Mouse (Mus musculus): ENCODE data around the gene Marf1. TPM values are rescaled to one million over a fixed set of nuclear protein-coding genes. Genes with fewer than 3 reads are reported as not detected.

Gene Marf1
- polyA plus RNA-seq, 1 experiment from 2014 or later, result 15.3 TPM

GRCm38 (mm10) chr16:14130796-14131195, 32.4 kb downstream of the Marf1 start:
- Histone ChIP-seq H3K4me2 (no peak overlapping the region), H3K36me3 (replicated peaks) (peaks cover 88% of the 10 kb centered on the region), H3K4me1 (no peaks in the 10 kb centered on the region), H3K27me3 (no peaks in the 10 kb centered on the region), H3K4me3 (replicated peaks) (no peak overlapping the region), H3K9me3 (no peaks in the 10 kb centered on the region), H3K9ac (no peak overlapping the region), H3K27ac (no peak overlapping the region)
- no peak for ATAC-seq (ENCODE audit: low FRiP score)
- WGBS, result 90% methylated on average over 7 of the region's 7 CpGs

- no peaks in the 10 kb centered on the region for H3K4me1 ChIP-seq
- peaks cover 91% of the 10 kb centered on the region for H3K36me3 ChIP-seq (replicated peaks)
- H3K4me3 ChIP-seq (replicated peaks), result no peak overlapping the region
- no peak overlapping the region for H3K4me2 ChIP-seq
- H3K27ac ChIP-seq, result no peak overlapping the region
- H3K27me3 ChIP-seq, result no peaks in the 10 kb centered on the region
- no peaks in the 10 kb centered on the region for H3K9me3 ChIP-seq
- H3K9ac ChIP-seq, result no peak overlapping the region
- ATAC-seq (ENCODE audit: low FRiP score), result no peak
Measured at GRCm38 (mm10) chr16:14128977-14129376, 34.2 kb downstream of the Marf1 start.

- ATAC-seq (ENCODE audit: low FRiP score), result no peak
- no peaks in the 10 kb centered on the region for H3K9me3 ChIP-seq
- no peak overlapping the region for H3K9ac ChIP-seq
- WGBS, result 97% methylated on average over 1 of the region's 1 CpGs
- no peak overlapping the region for H3K4me3 ChIP-seq (replicated peaks)
- H3K4me2 ChIP-seq, result no peak overlapping the region
- H3K4me1 ChIP-seq, result no peaks in the 10 kb centered on the region
- H3K27me3 ChIP-seq, result no peaks in the 10 kb centered on the region
- H3K36me3 ChIP-seq (replicated peaks), result peaks cover 96% of the 10 kb centered on the region
- no peak overlapping the region for H3K27ac ChIP-seq
Measured at GRCm38 (mm10) chr16:14125253-14125652, 37.9 kb downstream of the Marf1 start.

- ATAC-seq (ENCODE audit: low FRiP score), result no peak
- 95% methylated on average over 7 of the region's 7 CpGs for WGBS
- H3K9me3 ChIP-seq, result no peaks in the 10 kb centered on the region
- no peak overlapping the region for H3K9ac ChIP-seq
- no peak overlapping the region for H3K4me3 ChIP-seq (replicated peaks)
- H3K4me1 ChIP-seq, result no peaks in the 10 kb centered on the region
- peaks cover 95% of the 10 kb centered on the region for H3K36me3 ChIP-seq (replicated peaks)
- H3K27ac ChIP-seq, result no peak overlapping the region
- no peak overlapping the region for H3K4me2 ChIP-seq
- H3K27me3 ChIP-seq, result no peaks in the 10 kb centered on the region
Measured at GRCm38 (mm10) chr16:14124709-14125108, 38.4 kb downstream of the Marf1 start.

- Histone ChIP-seq H3K36me3 (replicated peaks) (peaks cover 90% of the 10 kb centered on the region), H3K4me1 (no peaks in the 10 kb centered on the region), H3K27ac (no peak overlapping the region), H3K4me2 (no peak overlapping the region), H3K9ac (no peak overlapping the region), H3K27me3 (no peaks in the 10 kb centered on the region), H3K4me3 (replicated peaks) (no peak overlapping the region), H3K9me3 (no peaks in the 10 kb centered on the region)
- no peak for ATAC-seq (ENCODE audit: low FRiP score)
- WGBS, result 88% methylated on average over 2 of the region's 2 CpGs
Measured at GRCm38 (mm10) chr16:14123901-14124300, 39.2 kb downstream of the Marf1 start.

GRCm38 (mm10) chr16:14122586-14122985, 40.6 kb downstream of the Marf1 start:
- Histone ChIP-seq H3K36me3 (replicated peaks) (peaks cover 82% of the 10 kb centered on the region), H3K27me3 (no peaks in the 10 kb centered on the region)

GRCm38 (mm10) chr16:14121563-14121962, 41.6 kb downstream of the Marf1 start:
- Histone ChIP-seq H3K9me3 (no peaks in the 10 kb centered on the region), H3K27me3 (no peaks in the 10 kb centered on the region), H3K9ac (no peak overlapping the region), H3K36me3 (replicated peaks) (peaks cover 84% of the 10 kb centered on the region), H3K4me2 (no peak overlapping the region), H3K27ac (no peak overlapping the region), H3K4me3 (replicated peaks) (no peak overlapping the region), H3K4me1 (no peaks in the 10 kb centered on the region)
- ATAC-seq (ENCODE audit: low FRiP score), result no peak
- 96% methylated on average over 7 of the region's 7 CpGs for WGBS

More at GRCm38 (mm10) chr16:14122586-14122985, 40.6 kb downstream of the Marf1 start:
- Histone ChIP-seq H3K9ac (no peak overlapping the region), H3K9me3 (no peaks in the 10 kb centered on the region), H3K4me1 (no peaks in the 10 kb centered on the region), H3K4me3 (replicated peaks) (no peak overlapping the region), H3K4me2 (no peak overlapping the region), H3K27ac (no peak overlapping the region)
- no peak for ATAC-seq (ENCODE audit: low FRiP score)

- Histone ChIP-seq H3K4me1 (no peaks in the 10 kb centered on the region), H3K4me2 (no peak overlapping the region), H3K9ac (no peak overlapping the region), H3K9me3 (no peaks in the 10 kb centered on the region), H3K27me3 (no peaks in the 10 kb centered on the region), H3K36me3 (replicated peaks) (peaks cover 80% of the 10 kb centered on the region), H3K27ac (no peak overlapping the region), H3K4me3 (replicated peaks) (no peak overlapping the region)
- 95% methylated on average over 5 of the region's 5 CpGs for WGBS
- no peak for ATAC-seq (ENCODE audit: low FRiP score)
Measured at GRCm38 (mm10) chr16:14120941-14121340, 42.2 kb downstream of the Marf1 start.

- Histone ChIP-seq H3K27ac (no peak overlapping the region), H3K4me3 (replicated peaks) (no peak overlapping the region), H3K9ac (no peak overlapping the region), H3K4me1 (no peaks in the 10 kb centered on the region), H3K9me3 (no peaks in the 10 kb centered on the region), H3K36me3 (replicated peaks) (peaks cover 74% of the 10 kb centered on the region), H3K4me2 (no peak overlapping the region), H3K27me3 (no peaks in the 10 kb centered on the region)
- ATAC-seq (ENCODE audit: low FRiP score), result no peak
- WGBS, result 90% methylated on average over 2 of the region's 2 CpGs
Measured at GRCm38 (mm10) chr16:14117299-14117698, 45.9 kb downstream of the Marf1 start.

GRCm38 (mm10) chr16:14112742-14113141, 50.4 kb downstream of the Marf1 start:
- Histone ChIP-seq H3K9me3 (no peaks in the 10 kb centered on the region), H3K27me3 (no peaks in the 10 kb centered on the region), H3K27ac (no peak overlapping the region), H3K36me3 (replicated peaks) (peaks cover 80% of the 10 kb centered on the region), H3K4me2 (no peak overlapping the region), H3K4me1 (no peaks in the 10 kb centered on the region), H3K4me3 (replicated peaks) (no peak overlapping the region), H3K9ac (no peak overlapping the region)
- WGBS, result 93% methylated on average over 3 of the region's 3 CpGs
- no peak for ATAC-seq (ENCODE audit: low FRiP score)

- no peak overlapping the region for H3K4me3 ChIP-seq (replicated peaks)
- H3K27me3 ChIP-seq, result no peaks in the 10 kb centered on the region
- 81% methylated on average over 2 of the region's 2 CpGs for WGBS
- no peak overlapping the region for H3K27ac ChIP-seq
- no peak overlapping the region for H3K9ac ChIP-seq
- H3K4me2 ChIP-seq, result no peak overlapping the region
- no peak for ATAC-seq (ENCODE audit: low FRiP score)
- no peaks in the 10 kb centered on the region for H3K4me1 ChIP-seq
- H3K36me3 ChIP-seq (replicated peaks), result peaks cover 74% of the 10 kb centered on the region
- no peaks in the 10 kb centered on the region for H3K9me3 ChIP-seq
Measured at GRCm38 (mm10) chr16:14112133-14112532, 51.0 kb downstream of the Marf1 start.

GRCm38 (mm10) chr16:14110922-14111321, 52.2 kb downstream of the Marf1 start:
- WGBS, result 90% methylated on average over 2 of the region's 2 CpGs
- no peaks in the 10 kb centered on the region for H3K27me3 ChIP-seq
- H3K9ac ChIP-seq, result no peak overlapping the region
- H3K27ac ChIP-seq, result no peak overlapping the region
- H3K36me3 ChIP-seq (replicated peaks), result peaks cover 66% of the 10 kb centered on the region
- H3K4me2 ChIP-seq, result no peak overlapping the region
- no peaks in the 10 kb centered on the region for H3K4me1 ChIP-seq
- no peak for ATAC-seq (ENCODE audit: low FRiP score)
- no peaks in the 10 kb centered on the region for H3K9me3 ChIP-seq
- no peak overlapping the region for H3K4me3 ChIP-seq (replicated peaks)

GRCm38 (mm10) chr16:14109651-14110230, 53.4 kb downstream of the Marf1 start:
- Histone ChIP-seq H3K9me3 (no peaks in the 10 kb centered on the region), H3K36me3 (replicated peaks) (peaks cover 57% of the 10 kb centered on the region), H3K4me3 (replicated peaks) (no peak overlapping the region), H3K27me3 (no peaks in the 10 kb centered on the region), H3K4me2 (no peak overlapping the region), H3K4me1 (no peaks in the 10 kb centered on the region), H3K27ac (no peak overlapping the region), H3K9ac (no peak overlapping the region)
- 86% methylated on average over 3 of the region's 3 CpGs for WGBS
- ATAC-seq (ENCODE audit: low FRiP score), result no peak
